Mouse (Mus musculus) small intestine, adult 2 months (tissue): ENCODE results near the gene D3Ertd254e. TPM values are rescaled to one million over a fixed set of nuclear protein-coding genes. Genes with fewer than 3 reads are reported as not detected.
"Not testable (repeated sequence)": the region's sequence is repeated elsewhere in the genome, so short reads cannot be mapped to it uniquely, and the experiment has no call there.

Experiments used
- H3K27ac ChIP-seq: fragments of 200-500 bp; 2 replicates; pipeline ENCODE4 v1.5.1; 2012; ENCODE audit warnings: low read depth, low read length, control low read depth, inconsistent platforms; ENCODE audit not compliant: insufficient read depth
- H3K27me3 ChIP-seq: fragments of 200-500 bp; 2 replicates; pipeline ENCODE4 v1.6.1; 2012; ENCODE audit warnings: mild to moderate bottlenecking, moderate library complexity, low read length, inconsistent platforms; ENCODE audit not compliant: control insufficient read depth, insufficient read depth
- H3K36me3 ChIP-seq: fragments of 200-500 bp; 2 replicates; pipeline ENCODE4 v1.6.1; 2012; ENCODE audit warnings: mild to moderate bottlenecking, low read length, control low read depth, inconsistent platforms; ENCODE audit not compliant: control insufficient read depth, insufficient read depth
- H3K4me1 ChIP-seq: fragments of 200-500 bp; 2 replicates; pipeline ENCODE4 v1.6.1; 2012; ENCODE audit warnings: low read length, inconsistent platforms, mixed read lengths; ENCODE audit not compliant: control insufficient read depth, insufficient read depth, insufficient read length
- H3K4me3 ChIP-seq: fragments of 200-500 bp; 2 replicates; pipeline ENCODE4 v1.5.1; 2012; ENCODE audit warnings: low read depth, mild to moderate bottlenecking, control low read depth, inconsistent platforms, low read length, moderate library complexity
- CTCF ChIP-seq: fragments of 200-500 bp; IDR thresholded peaks from 2 replicates; pipeline ENCODE4 v1.5.1; 2012; ENCODE audit warnings: low read depth, mild to moderate bottlenecking, control low read depth, inconsistent platforms, low read length, moderate library complexity, mixed read lengths; ENCODE audit not compliant: insufficient replicate concordance, insufficient read length; ENCODE audit errors: extremely low read depth
- POLR2A ChIP-seq: fragments of 200-500 bp; IDR thresholded peaks from 2 replicates; pipeline ENCODE4 v1.6.1; 2012; ENCODE audit warnings: low read depth, mild to moderate bottlenecking, control low read depth, inconsistent platforms, low read length, moderate library complexity
- WGBS: fragments of 180-500 bp; shearing (Covaris S2); methylation state at CpG from one replicate; pipeline ENCODE4 v1.1.7; 2018; 5-methylcytosine and 5-hydroxymethylcytosine counted together
- polyA plus RNA-seq: library from polyadenylated mRNA; depleted of rRNA; stranded (reverse); fragments of >200 nt; gene quantifications from 2 replicates; pipeline ENCODE4 v1.2.3, GENCODE M21; 2012; rRNA removed

Gene D3Ertd254e
- 0.13 and 0.29 TPM in 2 replicates for polyA plus RNA-seq

- TF ChIP-seq POLR2A (peak; percentile 73; the same call in 1 of the 2 replicates), CTCF (no peak)
- peaks cover 8% of the 10 kb centered on the region for H3K4me1 ChIP-seq
- WGBS = 1% methylated on average over 53 of the region's 54 CpGs
- no peaks in the 10 kb centered on the region for H3K27me3 ChIP-seq
- 0 out of 2 replicates have a peak within 1 kb of the TSS, but pooled peaks have one; percentile 17 for H3K27ac ChIP-seq
- no peaks in the 10 kb centered on the region for H3K36me3 ChIP-seq
- H3K4me3 ChIP-seq = peak within 1 kb of the TSS; percentile 92
Measured at GRCm38 (mm10) chr3:36150934-36151686, at the start of gene D3Ertd254e. Gene D3Ertd254e, plus strand, starts transcription at chr3:36151017.

DNA sequence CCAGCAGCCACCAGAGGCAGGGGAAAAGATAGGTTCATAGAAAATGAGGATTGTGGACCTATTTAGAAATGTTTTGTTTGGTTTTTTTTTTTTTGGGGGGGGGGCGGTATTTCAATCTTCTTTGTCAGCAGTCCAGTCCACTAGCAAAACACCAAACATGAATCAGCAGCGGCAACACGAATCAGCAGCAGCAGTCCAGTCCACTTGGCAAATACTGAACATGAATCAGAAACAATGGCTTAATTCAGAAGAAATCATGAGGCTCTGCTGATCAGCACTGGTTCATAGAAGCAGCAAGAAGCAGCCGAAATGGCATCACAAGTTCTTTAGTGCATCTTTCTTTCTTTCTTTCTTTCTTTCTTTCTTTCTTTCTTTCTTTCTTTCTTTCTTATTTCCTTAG is 34.7 kb upstream of the D3Ertd254e start:
- no peak overlapping the region for H3K27ac ChIP-seq
- TF ChIP-seq CTCF (no peak), POLR2A (no peak)
- no peaks in the 10 kb centered on the region for H3K27me3 ChIP-seq
- WGBS = 76% methylated on average over 4 of the region's 4 CpGs
- H3K4me1 ChIP-seq = no peaks in the 10 kb centered on the region
- H3K4me3 ChIP-seq = no peak overlapping the region
- H3K36me3 ChIP-seq = no peaks in the 10 kb centered on the region

GRCm38 (mm10) chr3:36119684-36120548 is 30.9 kb upstream of the D3Ertd254e start:
- TF ChIP-seq CTCF (no peak), POLR2A (no peak)
- H3K4me3 ChIP-seq = no peak overlapping the region

GRCm38 (mm10) chr3:36126176-36126575 is 24.6 kb upstream of the D3Ertd254e start:
- not testable (repeated sequence) for H3K27ac ChIP-seq, H3K4me3 ChIP-seq, H3K27me3 ChIP-seq, H3K36me3 ChIP-seq, H3K4me1 ChIP-seq
- 80% methylated on average over 9 of the region's 9 CpGs for WGBS

More at GRCm38 (mm10) chr3:36119684-36120548, 30.9 kb upstream of the D3Ertd254e start:
- Histone ChIP-seq H3K27ac (no peak overlapping the region), H3K4me1 (no peaks in the 10 kb centered on the region), H3K36me3 (no peaks in the 10 kb centered on the region), H3K27me3 (no peaks in the 10 kb centered on the region)

GRCm38 (mm10) chr3:36136152-36136551 is 14.7 kb upstream of the D3Ertd254e start:
- Histone ChIP-seq H3K4me1 (no peaks in the 10 kb centered on the region), H3K36me3 (no peaks in the 10 kb centered on the region), H3K27me3 (no peaks in the 10 kb centered on the region), H3K4me3 (no peak overlapping the region), H3K27ac (no peak overlapping the region)
- TF ChIP-seq POLR2A (no peak), CTCF (no peak)

GRCm38 (mm10) chr3:36137560-36137959 is 13.3 kb upstream of the D3Ertd254e start:
- no peak overlapping the region for H3K4me3 ChIP-seq
- 32% methylated on average over 2 of the region's 2 CpGs for whole genome bisulfite sequencing
- no peak for TF ChIP-seq POLR2A
- no peak for TF ChIP-seq CTCF

DNA sequence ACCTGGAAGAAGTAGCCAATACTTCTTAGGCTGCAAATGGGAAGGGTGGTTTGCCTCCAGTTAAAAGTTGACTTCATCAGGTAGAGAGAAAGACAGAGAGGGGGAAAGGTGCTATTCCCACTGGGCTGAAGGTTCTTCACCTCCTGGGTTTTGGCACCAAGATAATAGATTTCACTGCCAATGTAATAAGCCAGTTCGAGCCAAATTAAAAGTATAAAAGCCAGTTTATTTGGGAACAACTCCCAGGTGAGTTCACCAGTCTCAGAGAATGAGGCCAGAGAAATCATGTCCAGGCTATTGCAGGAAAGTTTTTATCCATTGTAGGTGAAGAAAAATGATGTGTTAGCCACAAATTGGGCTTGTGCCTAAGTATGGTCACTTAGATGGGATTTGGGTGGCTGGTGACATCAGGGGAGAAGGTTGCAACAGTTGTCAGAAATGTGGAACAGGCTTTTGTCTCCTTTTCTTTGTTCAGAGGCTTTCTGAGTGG is 12.6 kb upstream of the D3Ertd254e start:
- Histone ChIP-seq H3K4me1 (no peaks in the 10 kb centered on the region), H3K4me3 (no peak overlapping the region), H3K27me3 (no peaks in the 10 kb centered on the region), H3K36me3 (no peaks in the 10 kb centered on the region), H3K27ac (no peak overlapping the region)
- whole genome bisulfite sequencing = 78% methylated on average over 1 of the region's 1 CpGs
- TF ChIP-seq POLR2A (no peak), CTCF (no peak)

More at GRCm38 (mm10) chr3:36137560-36137959, 13.3 kb upstream of the D3Ertd254e start:
- H3K27me3 ChIP-seq = no peaks in the 10 kb centered on the region
- no peaks in the 10 kb centered on the region for H3K36me3 ChIP-seq
- no peaks in the 10 kb centered on the region for H3K4me1 ChIP-seq
- H3K27ac ChIP-seq = no peak overlapping the region
